Mouse (Mus musculus): Measurements from ENCODE around the gene 9130213A22Rik.
"Not testable (repeated sequence)": the region's sequence is repeated elsewhere in the genome, so short reads cannot be mapped to it uniquely, and the experiment has no call there.

Gene 9130213A22Rik

GRCm38 (mm10) chr11:69094697-69095429, 27.5 kb downstream of the 9130213A22Rik start, which contains the start of gene Per1:
TSS of gene Per1 (plus strand) at chr11:69095217.
- DNase-seq (ENCODE audit: extremely low read depth, insufficient read length, low spot score): peak; percentile 98

- not testable (repeated sequence) for DNase-seq (ENCODE audit: extremely low read depth, insufficient read length, low spot score)
Observed at GRCm38 (mm10) chr11:69093856-69094255, 28.5 kb downstream of the 9130213A22Rik start.

- no peak for DNase-seq (ENCODE audit: extremely low read depth, insufficient read length, low spot score)
Observed at GRCm38 (mm10) chr11:69092871-69093270, 29.5 kb downstream of the 9130213A22Rik start.

- DNase-seq (ENCODE audit: extremely low read depth, insufficient read length, low spot score): peak; percentile 48
Observed at GRCm38 (mm10) chr11:69092386-69092751, 30.0 kb downstream of the 9130213A22Rik start.

- DNase-seq (ENCODE audit: extremely low read depth, insufficient read length, low spot score): no peak
Observed at GRCm38 (mm10) chr11:69091566-69092385, 30.6 kb downstream of the 9130213A22Rik start.

GRCm38 (mm10) chr11:69090367-69090766, 32.0 kb downstream of the 9130213A22Rik start:
- DNase-seq (ENCODE audit: extremely low read depth, insufficient read length, low spot score): no peak

- DNase-seq (ENCODE audit: extremely low read depth, insufficient read length, low spot score): no peak
Observed at GRCm38 (mm10) chr11:69089616-69090290, 32.6 kb downstream of the 9130213A22Rik start.

- peak; percentile 60 for DNase-seq (ENCODE audit: extremely low read depth, insufficient read length, low spot score)
Observed at GRCm38 (mm10) chr11:69088856-69089615, 33.4 kb downstream of the 9130213A22Rik start.

GRCm38 (mm10) chr11:69088103-69088855, 34.1 kb downstream of the 9130213A22Rik start, which contains the start of gene Vamp2:
TSS of gene Vamp2 (plus strand) at chr11:69088490.
- DNase-seq (ENCODE audit: extremely low read depth, insufficient read length, low spot score): peak; percentile 86

GRCm38 (mm10) chr11:69087597-69087996, 34.8 kb downstream of the 9130213A22Rik start:
- no peak for DNase-seq (ENCODE audit: extremely low read depth, insufficient read length, low spot score)

- DNase-seq (ENCODE audit: extremely low read depth, insufficient read length, low spot score): no peak
Observed at GRCm38 (mm10) chr11:69087082-69087481, 35.3 kb downstream of the 9130213A22Rik start.

- DNase-seq (ENCODE audit: extremely low read depth, insufficient read length, low spot score): no peak
Observed at GRCm38 (mm10) chr11:69086390-69086789, 36.0 kb downstream of the 9130213A22Rik start.

GRCm38 (mm10) chr11:69085608-69086007, 36.8 kb downstream of the 9130213A22Rik start:
- no peak for DNase-seq (ENCODE audit: extremely low read depth, insufficient read length, low spot score)

- no peak for DNase-seq (ENCODE audit: extremely low read depth, insufficient read length, low spot score)
Observed at GRCm38 (mm10) chr11:69081613-69082012, 40.8 kb downstream of the 9130213A22Rik start.

- DNase-seq (ENCODE audit: extremely low read depth, insufficient read length, low spot score): no peak
Observed at GRCm38 (mm10) chr11:69080855-69081222, 41.5 kb downstream of the 9130213A22Rik start.

- no peak for DNase-seq (ENCODE audit: extremely low read depth, insufficient read length, low spot score)
Observed at GRCm38 (mm10) chr11:69080102-69080854, 42.1 kb downstream of the 9130213A22Rik start.

GRCm38 (mm10) chr11:69078805-69079438, 43.5 kb downstream of the 9130213A22Rik start:
- DNase-seq (ENCODE audit: extremely low read depth, insufficient read length, low spot score): peak; percentile 77

GRCm38 (mm10) chr11:69078041-69078440, 44.3 kb downstream of the 9130213A22Rik start:
- DNase-seq (ENCODE audit: extremely low read depth, insufficient read length, low spot score): no peak
